Mouse (Mus musculus) cortical plate, adult 2 months (tissue): ENCODE data around the gene Foxn3. TPM values are rescaled to one million over a fixed set of nuclear protein-coding genes. Genes with fewer than 3 reads are reported as not detected.

Experiments used
- H3K27ac ChIP-seq: fragments of 200-500 bp; 2 replicates; pipeline ENCODE4 v1.5.1; 2012; ENCODE audit warnings: low read length, control low read depth, inconsistent platforms; ENCODE audit not compliant: insufficient read depth
- H3K4me1 ChIP-seq: fragments of 200-500 bp; 2 replicates; pipeline ENCODE4 v1.6.1; 2011; ENCODE audit warnings: low read length; ENCODE audit not compliant: control insufficient read depth, insufficient read depth
- H3K4me3 ChIP-seq: fragments of 200-500 bp; 2 replicates; pipeline ENCODE4 v1.5.1; 2011; ENCODE audit warnings: mild to moderate bottlenecking, low read length, control low read depth; ENCODE audit not compliant: insufficient read depth
- CTCF ChIP-seq: fragments of 200-500 bp; IDR thresholded peaks from 2 replicates; pipeline ENCODE4 v1.5.1; 2011; ENCODE audit warnings: mild to moderate bottlenecking, control low read depth, low read length; ENCODE audit not compliant: insufficient read depth; ENCODE audit errors: extremely low read depth
- POLR2A ChIP-seq: fragments of 200-500 bp; IDR thresholded peaks from 2 replicates; pipeline ENCODE4 v1.6.1; 2011; ENCODE audit warnings: mild to moderate bottlenecking, low read length, control low read depth; ENCODE audit not compliant: insufficient read depth; ENCODE audit errors: extremely low read depth
- polyA plus RNA-seq: library from polyadenylated mRNA; depleted of rRNA; stranded (reverse); fragments of >200 nt; gene quantifications from 2 replicates; pipeline ENCODE4 v1.2.3, GENCODE M21; 2012

The Foxn3 gene
- polyA plus RNA-seq, 1 experiment = 24.9 TPM

- Histone ChIP-seq H3K27ac (no peak overlapping the region), H3K4me3 (no peak overlapping the region)
- TF ChIP-seq CTCF = no peak
- TF ChIP-seq POLR2A = no peak
These were observed 150.9 kb downstream of the Foxn3 start for GRCm38 (mm10) chr12:99412496-99412895.

GRCm38 (mm10) chr12:99412034-99412433 lies 151.3 kb downstream of the Foxn3 start:
- Histone ChIP-seq H3K4me3 (no peak overlapping the region), H3K4me1 (0 out of 2 replicates have a peak, but pooled peaks cover 1% of the 10 kb centered on the region)
- TF ChIP-seq CTCF = no peak
- no peak for TF ChIP-seq POLR2A

More at GRCm38 (mm10) chr12:99412496-99412895, 150.9 kb downstream of the Foxn3 start:
- 0 out of 2 replicates have a peak, but pooled peaks cover 1% of the 10 kb centered on the region for H3K4me1 ChIP-seq

GRCm38 (mm10) chr12:99408651-99409050 lies 154.7 kb downstream of the Foxn3 start:
- TF ChIP-seq CTCF (no peak), POLR2A (no peak)
- no peak overlapping the region for H3K4me3 ChIP-seq
- H3K4me1 ChIP-seq = no peaks in the 10 kb centered on the region

More at GRCm38 (mm10) chr12:99412034-99412433, 151.3 kb downstream of the Foxn3 start:
- H3K27ac ChIP-seq = no peak overlapping the region

GRCm38 (mm10) chr12:99408089-99408488 lies 155.3 kb downstream of the Foxn3 start:
- Histone ChIP-seq H3K27ac (no peak overlapping the region), H3K4me1 (no peaks in the 10 kb centered on the region), H3K4me3 (no peak overlapping the region)
- TF ChIP-seq CTCF = no peak
- TF ChIP-seq POLR2A = no peak

More at GRCm38 (mm10) chr12:99408651-99409050, 154.7 kb downstream of the Foxn3 start:
- H3K27ac ChIP-seq = no peak overlapping the region

- Histone ChIP-seq H3K27ac (no peak overlapping the region), H3K4me3 (0 out of 2 replicates have a peak overlapping the region, but pooled peaks have one; percentile 27), H3K4me1 (no peaks in the 10 kb centered on the region)
- TF ChIP-seq POLR2A (no peak), CTCF (no peak)
These were observed 156.1 kb downstream of the Foxn3 start for GRCm38 (mm10) chr12:99407318-99407716.

- Histone ChIP-seq H3K4me1 (no peaks in the 10 kb centered on the region), H3K4me3 (0 out of 2 replicates have a peak overlapping the region, but pooled peaks have one; percentile 27), H3K27ac (no peak overlapping the region)
- no peak for TF ChIP-seq CTCF
- no peak for TF ChIP-seq POLR2A
These were observed 156.6 kb downstream of the Foxn3 start for GRCm38 (mm10) chr12:99406697-99407317.

GRCm38 (mm10) chr12:99406254-99406653 lies 157.1 kb downstream of the Foxn3 start:
- Histone ChIP-seq H3K4me3 (no peak overlapping the region), H3K27ac (no peak overlapping the region), H3K4me1 (no peaks in the 10 kb centered on the region)
- TF ChIP-seq POLR2A = no peak
- no peak for TF ChIP-seq CTCF

GRCm38 (mm10) chr12:99405401-99405800 lies 158.0 kb downstream of the Foxn3 start:
- Histone ChIP-seq H3K27ac (no peak overlapping the region), H3K4me3 (no peak overlapping the region), H3K4me1 (no peaks in the 10 kb centered on the region)
- no peak for TF ChIP-seq CTCF
- no peak for TF ChIP-seq POLR2A

GRCm38 (mm10) chr12:99403004-99403403 lies 160.4 kb downstream of the Foxn3 start:
- TF ChIP-seq POLR2A (no peak), CTCF (no peak)
- Histone ChIP-seq H3K27ac (no peak overlapping the region), H3K4me1 (no peaks in the 10 kb centered on the region), H3K4me3 (no peak overlapping the region)

- no peak for TF ChIP-seq POLR2A
- no peak for TF ChIP-seq CTCF
- Histone ChIP-seq H3K4me1 (no peaks in the 10 kb centered on the region), H3K27ac (no peak overlapping the region), H3K4me3 (no peak overlapping the region)
These were observed 162.5 kb downstream of the Foxn3 start for GRCm38 (mm10) chr12:99400907-99401306.

- no peak overlapping the region for H3K4me3 ChIP-seq
- H3K4me1 ChIP-seq = no peaks in the 10 kb centered on the region
- TF ChIP-seq CTCF = no peak
- TF ChIP-seq POLR2A = no peak
- no peak overlapping the region for H3K27ac ChIP-seq
These were observed 163.8 kb downstream of the Foxn3 start for GRCm38 (mm10) chr12:99399575-99399974.
